In genomic region chr2:143889860-143890433, GRCm38 (mm10) we compare ENCODE assay signal across 9 mouse cellular contexts. TPM values are rescaled to one million over a fixed set of nuclear protein-coding genes. Genes with fewer than 3 reads are reported as not detected.
DNase-seq lines count a peak whose midpoint lies in the region; ATAC-seq lines count a peak whose summit lies in the region.
"Had no signal": no experiment of that assay in that cellular context is flagged by ENCODE, and none has a peak within 500 bp of the region (broad histone marks: within the 10 kb centered on the region; RNA-seq: fewer than 3 reads in every experiment).

No protein-coding gene starts in this region.

- DNase-seq in embryonic facial prominence, embryonic 10.5 days (ENCODE audit: low spot score), result peak; percentile 49
- peak; percentile 77 for DNase-seq in intestine, embryonic 14.5 days (ENCODE audit: low spot score)
- DNase-seq in lung, postnatal 4 days, result peak; percentile 46 to 57
- DNase-seq in cerebellum, adult 18-20 months, result no peak
- no peak for DNase-seq in thymus, postnatal 4 days
- no peak for DNase-seq in layer of hippocampus, adult 11-12 months (ENCODE audit: low spot score)
- DNase-seq: left cerebral cortex, postnatal 4 days had no signal

- H3K4me2 ChIP-seq in intestine, embryonic 14.5 days (ENCODE audit: low read length), result peak overlapping the region; percentile 30
- H3K4me2 ChIP-seq in limb, embryonic 13.5 days (replicated peaks), result 0 out of 2 replicates have a peak overlapping the region, but pooled peaks have one; percentile 7
- H3K4me2 ChIP-seq: neural tube, embryonic 13.5 days had no signal

- no peak overlapping the region for H3K9ac ChIP-seq in intestine, embryonic 14.5 days (ENCODE audit: low read length)
- no peak overlapping the region for H3K9ac ChIP-seq in limb, embryonic 13.5 days
- H3K9ac ChIP-seq: neural tube, embryonic 13.5 days had no signal

- ATAC-seq in intestine, embryonic 14.5 days (replicated peaks; ENCODE audit: low FRiP score, low TSS enrichment, low read depth), result peak; percentile 98
- ATAC-seq in limb, embryonic 13.5 days (ENCODE audit: low FRiP score, low read depth), result no peak

- WGBS in embryonic facial prominence, embryonic 10.5 days, result 57% methylated on average over 12 of the region's 12 CpGs
- WGBS in intestine, embryonic 14.5 days, result 52% methylated on average over 12 of the region's 12 CpGs
- 47% methylated on average over 12 of the region's 12 CpGs for WGBS in limb, embryonic 13.5 days

- no peaks in the 10 kb centered on the region for H3K27me3 ChIP-seq in embryonic facial prominence, embryonic 10.5 days (replicated peaks; ENCODE audit: low read depth, poor library complexity, severe bottlenecking)
- no peaks in the 10 kb centered on the region for H3K27me3 ChIP-seq in intestine, embryonic 14.5 days (replicated peaks; ENCODE audit: control insufficient read depth, insufficient read depth, low read length)
- no peaks in the 10 kb centered on the region for H3K27me3 ChIP-seq in limb, embryonic 13.5 days
- H3K27me3 ChIP-seq: neural tube, embryonic 13.5 days had no signal

- H3K27ac ChIP-seq in embryonic facial prominence, embryonic 10.5 days (replicated peaks), result peak overlapping the region; percentile 15; the same call in 1 of the 2 replicates
- peak overlapping the region; percentile 34; the same call in 1 of the 2 replicates for H3K27ac ChIP-seq in intestine, embryonic 14.5 days (ENCODE audit: low read depth)
- no peak overlapping the region for H3K27ac ChIP-seq in limb, embryonic 13.5 days
- H3K27ac ChIP-seq: neural tube, embryonic 13.5 days had no signal

- H3K4me3 ChIP-seq in embryonic facial prominence, embryonic 10.5 days, result no peak overlapping the region
- no peak overlapping the region for H3K4me3 ChIP-seq in intestine, embryonic 14.5 days (ENCODE audit: low read depth, low read length)
- H3K4me3 ChIP-seq in limb, embryonic 13.5 days, result no peak overlapping the region
- H3K4me3 ChIP-seq: neural tube, embryonic 13.5 days had no signal

- no peaks in the 10 kb centered on the region for H3K4me1 ChIP-seq in embryonic facial prominence, embryonic 10.5 days
- no peaks in the 10 kb centered on the region for H3K4me1 ChIP-seq in intestine, embryonic 14.5 days (replicated peaks; ENCODE audit: control insufficient read depth, insufficient read depth, low read length)
- no peaks in the 10 kb centered on the region for H3K4me1 ChIP-seq in limb, embryonic 13.5 days
- H3K4me1 ChIP-seq: neural tube, embryonic 13.5 days had no signal

- no peaks in the 10 kb centered on the region for H3K9me3 ChIP-seq in embryonic facial prominence, embryonic 10.5 days
- no peaks in the 10 kb centered on the region; the same call in 1 of the 2 replicates for H3K9me3 ChIP-seq in intestine, embryonic 14.5 days (ENCODE audit: control insufficient read depth, low read length)
- no peaks in the 10 kb centered on the region for H3K9me3 ChIP-seq in limb, embryonic 13.5 days
- H3K9me3 ChIP-seq: neural tube, embryonic 13.5 days had no signal

- H3K36me3 ChIP-seq in embryonic facial prominence, embryonic 10.5 days (replicated peaks), result no peaks in the 10 kb centered on the region
- H3K36me3 ChIP-seq in intestine, embryonic 14.5 days (ENCODE audit: control insufficient read depth, insufficient read depth, low read length), result no peaks in the 10 kb centered on the region
- no peaks in the 10 kb centered on the region for H3K36me3 ChIP-seq in limb, embryonic 13.5 days
- H3K36me3 ChIP-seq: neural tube, embryonic 13.5 days had no signal

RNA-seq across cellular contexts. Expression of gene Dstn, which starts 25.2 kb away (rescaled TPM):
- 331 and 339 TPM in 2 replicates for polyA plus RNA-seq in embryonic facial prominence, embryonic 10.5 days (2016; fragmentation: Nextera tagmentation; extraction: Ambion mirVana)
- 684 and 706 TPM in 2 replicates for polyA plus RNA-seq in intestine, embryonic 14.5 days (2014; fragmentation: Nextera tagmentation; extraction: Ambion mirVana)
- polyA plus RNA-seq in limb, embryonic 13.5 days (2015; fragmentation: Nextera tagmentation; extraction: Ambion mirVana), result 339 and 342 TPM in 2 replicates

RNA-seq across cellular contexts. Expression of gene Bfsp1, which starts 27.0 kb away (rescaled TPM):
- polyA plus RNA-seq in embryonic facial prominence, embryonic 10.5 days (2016; fragmentation: Nextera tagmentation; extraction: Ambion mirVana), result 0.60 and 1.2 TPM in 2 replicates
- 1.6 and 2.3 TPM in 2 replicates for polyA plus RNA-seq in intestine, embryonic 14.5 days (2014; fragmentation: Nextera tagmentation; extraction: Ambion mirVana)
- polyA plus RNA-seq in limb, embryonic 13.5 days (2015; fragmentation: Nextera tagmentation; extraction: Ambion mirVana), result 2.4 and 2.6 TPM in 2 replicates

Comparison
In these comparisons a context has a peak if more than half of its experiments do, and no peak if none do; other contexts are left out.
1. DNase-seq: peak in embryonic facial prominence, embryonic 10.5 days (single experiment), intestine, embryonic 14.5 days (single experiment) and lung, postnatal 4 days (2 of 2); none in cerebellum, adult 18-20 months (0 of 2), thymus, postnatal 4 days (single experiment) and layer of hippocampus, adult 11-12 months (single experiment).